Mouse (Mus musculus) telencephalon, adult 2 months (tissue): ENCODE data around the gene Aqp2.

ENCODE experiments used
- DNase-seq: peaks from one replicate; pipeline ENCODE4 v3.0.0-alpha.2; 2011; ENCODE audit warnings: low read depth, low spot score

Aqp2 gene

DNA sequence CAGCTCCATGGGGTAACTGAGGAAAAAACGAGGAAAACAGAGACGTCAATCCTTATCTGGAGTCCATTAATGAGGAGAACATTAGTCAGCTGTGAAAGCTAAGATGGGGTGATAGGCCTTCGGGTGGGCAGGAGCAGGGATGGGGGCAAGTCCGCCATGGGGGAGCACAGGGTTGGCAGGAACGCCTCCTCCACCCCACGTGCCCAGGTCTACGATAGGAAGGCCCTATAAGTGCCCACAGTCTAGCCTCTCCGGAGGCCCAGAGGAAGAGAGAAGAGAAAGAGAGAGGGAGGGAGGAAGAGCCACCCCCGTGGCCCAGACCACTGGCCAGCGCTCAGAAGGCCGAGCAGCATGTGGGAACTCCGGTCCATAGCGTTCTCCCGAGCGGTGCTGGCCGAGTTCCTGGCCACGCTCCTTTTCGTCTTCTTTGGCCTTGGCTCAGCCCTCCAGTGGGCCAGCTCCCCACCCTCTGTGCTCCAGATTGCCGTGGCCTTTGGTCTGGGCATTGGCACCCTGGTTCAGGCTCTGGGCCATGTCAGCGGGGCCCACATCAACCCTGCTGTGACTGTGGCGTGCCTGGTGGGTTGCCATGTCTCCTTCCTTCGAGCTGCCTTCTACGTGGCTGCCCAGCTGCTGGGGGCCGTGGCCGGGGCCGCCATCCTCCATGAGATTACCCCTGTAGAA is at the start of gene Aqp2:
Gene Aqp2 (plus strand): TSS at position 254 of the 684 bp plus-strand sequence.
- no peak for DNase-seq

DNA sequence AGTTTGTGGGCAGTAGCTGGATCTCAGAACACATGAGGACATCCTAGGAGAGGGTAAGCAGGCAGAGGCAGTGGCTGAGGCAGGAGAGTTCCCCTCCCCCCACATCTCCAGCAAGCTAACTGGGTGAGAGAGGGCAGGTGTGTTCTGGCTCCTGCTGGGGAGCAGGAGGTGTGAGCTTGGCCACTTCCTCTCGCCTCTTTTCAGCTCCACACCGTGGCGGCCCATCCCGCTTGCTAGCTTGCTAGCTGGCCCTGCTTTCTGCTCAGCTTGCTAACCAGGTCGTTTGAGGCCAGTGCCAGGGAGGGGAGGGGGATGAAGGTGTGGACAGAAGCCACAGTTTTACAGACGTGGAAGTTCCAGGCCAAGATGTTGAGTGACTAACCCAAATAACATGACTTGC is 47.7 kb upstream of the Aqp2 start:
- DNase-seq = no peak

DNA sequence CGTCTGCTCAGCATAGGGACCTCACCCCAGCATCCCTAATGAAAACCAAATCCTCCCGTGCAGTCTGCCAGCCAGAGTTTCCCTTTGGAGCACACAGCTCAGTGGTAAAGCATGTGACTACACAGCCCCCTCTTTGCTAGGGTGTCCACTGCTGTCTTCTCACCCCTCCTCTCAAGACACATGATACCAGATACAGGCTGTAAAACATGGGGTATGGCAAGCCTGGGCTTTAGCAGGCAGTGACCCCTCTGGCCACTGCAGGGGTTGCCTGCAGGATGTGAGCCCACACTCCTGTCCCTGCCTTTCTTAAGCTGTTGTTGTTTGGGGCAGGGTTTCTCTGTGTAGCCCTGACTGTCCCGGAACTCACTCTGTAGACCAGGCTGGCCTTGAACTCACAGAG is 46.8 kb upstream of the Aqp2 start:
- no peak for DNase-seq

DNA sequence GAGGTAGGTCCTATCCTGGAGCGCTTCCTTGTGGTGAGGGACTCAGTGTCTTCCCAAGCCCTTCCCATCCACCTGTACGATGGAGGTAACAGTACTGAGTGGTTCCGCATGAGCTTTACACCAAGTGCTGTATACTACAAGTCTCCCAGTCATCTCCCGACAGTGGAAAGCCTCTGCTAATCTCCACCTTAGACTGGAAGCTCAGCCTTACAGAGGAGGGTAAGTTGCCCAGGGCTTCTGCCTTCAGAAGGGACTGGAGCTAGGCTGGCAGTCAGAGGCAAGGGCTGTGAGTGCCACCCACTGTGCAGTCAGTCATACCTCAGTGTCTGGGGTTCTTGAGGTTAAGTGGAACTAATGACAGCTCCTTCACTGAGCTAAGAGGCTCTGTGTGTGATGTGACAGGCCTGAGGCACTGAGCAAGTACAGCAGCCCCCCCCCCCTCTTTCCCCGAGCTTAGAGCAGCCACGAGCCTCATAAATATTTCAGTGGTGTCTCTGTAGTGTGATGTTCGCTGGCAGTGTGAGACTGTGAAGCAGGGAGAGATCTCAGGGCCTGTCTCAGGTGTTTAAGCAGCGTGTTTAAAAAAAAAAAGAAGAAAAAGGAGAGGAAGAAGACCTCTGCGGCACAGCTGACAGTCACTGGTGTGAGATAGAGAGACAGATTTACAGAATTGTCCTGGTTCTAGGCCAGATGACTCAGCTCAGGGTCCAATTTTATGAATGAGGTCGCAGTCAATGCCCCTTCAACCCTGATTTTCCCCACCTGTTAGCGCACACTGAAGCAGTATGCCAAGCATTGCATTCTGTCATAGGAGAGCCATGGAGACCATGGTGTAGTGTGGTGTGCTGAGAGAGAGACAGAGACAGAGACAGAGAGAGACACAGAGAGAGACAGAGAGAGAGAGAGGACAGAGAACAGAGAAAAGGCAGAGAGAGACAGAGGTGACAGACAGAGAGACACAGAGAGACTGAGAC is 41.7 kb upstream of the Aqp2 start:
- DNase-seq = no peak

DNA sequence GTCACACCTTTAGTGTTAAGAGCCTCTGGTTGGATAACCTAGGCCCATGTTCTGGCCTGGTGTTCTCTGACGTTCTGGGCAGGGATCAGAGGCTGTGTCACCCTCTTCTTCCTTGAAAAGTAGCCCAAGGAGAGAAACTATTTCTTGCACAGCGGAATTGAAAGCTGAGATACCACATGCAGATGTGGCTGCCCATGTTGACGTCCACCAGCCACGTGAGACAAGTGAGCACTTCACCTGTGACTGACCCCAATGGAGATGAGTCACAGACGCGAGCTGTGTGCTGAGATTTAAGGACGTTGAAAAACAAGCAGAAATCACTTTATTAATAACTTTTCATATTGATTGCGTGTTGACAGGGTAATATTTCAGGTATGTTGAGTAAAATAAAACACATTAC is 39.0 kb upstream of the Aqp2 start:
- DNase-seq = no peak

DNA sequence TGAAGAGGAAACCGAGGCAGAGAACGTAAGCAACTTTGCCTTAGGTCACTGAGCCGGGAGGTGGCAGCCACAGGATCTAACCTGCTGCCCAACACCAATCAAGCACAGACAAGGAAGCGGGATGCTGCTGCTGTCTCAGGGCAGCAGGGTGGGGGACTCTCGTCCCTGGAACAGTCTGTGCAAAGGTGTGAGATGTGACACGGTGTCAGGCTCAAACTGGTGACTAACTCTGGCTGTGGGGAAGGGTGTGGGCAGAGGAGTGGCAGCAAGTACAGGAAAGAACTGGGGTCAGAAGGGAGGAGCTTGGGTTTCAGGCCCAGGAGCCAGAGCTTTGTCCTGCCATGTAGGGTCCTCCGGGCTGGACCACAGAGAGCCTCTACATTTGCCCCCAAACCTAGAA is 34.8 kb upstream of the Aqp2 start:
- no peak for DNase-seq

DNA sequence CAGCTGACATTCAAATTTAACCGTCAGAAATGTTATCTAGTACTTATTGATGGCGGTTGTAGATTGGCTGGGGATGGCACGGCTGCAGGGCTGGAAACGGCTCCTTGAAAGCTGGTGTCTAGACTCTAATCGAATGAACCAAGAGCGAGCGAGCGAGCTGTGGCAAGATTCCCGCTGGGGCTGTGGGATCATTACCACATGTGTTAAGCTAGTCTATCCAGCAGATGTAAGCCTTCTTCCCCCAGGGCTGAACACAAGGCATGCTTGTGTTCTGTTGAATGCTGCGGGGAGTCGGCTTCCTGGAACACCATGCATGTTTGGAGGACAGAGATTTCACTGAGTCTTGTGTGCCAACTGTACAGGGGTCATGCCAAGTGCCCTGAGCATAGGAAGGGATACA is 32.3 kb upstream of the Aqp2 start:
- DNase-seq = no peak

DNA sequence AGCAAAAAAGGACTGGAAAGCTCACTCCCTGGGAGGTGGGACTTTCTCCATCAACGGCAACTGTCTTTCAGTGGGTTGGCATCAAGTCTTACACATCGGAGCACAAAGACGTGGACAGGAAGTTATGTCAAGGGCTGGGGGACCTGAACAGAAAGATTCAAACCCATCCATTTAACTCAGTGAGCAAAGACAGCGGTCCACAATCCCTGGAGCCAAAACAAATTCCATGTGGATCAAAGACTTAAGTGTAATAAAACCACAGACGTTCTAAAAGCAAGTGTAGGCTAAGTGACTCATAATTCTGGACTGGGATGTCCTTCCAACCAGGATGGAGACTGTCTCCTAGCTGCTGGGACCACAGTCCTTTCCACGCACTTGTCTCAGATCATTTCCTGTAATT is 31.1 kb upstream of the Aqp2 start:
- DNase-seq = no peak

DNA sequence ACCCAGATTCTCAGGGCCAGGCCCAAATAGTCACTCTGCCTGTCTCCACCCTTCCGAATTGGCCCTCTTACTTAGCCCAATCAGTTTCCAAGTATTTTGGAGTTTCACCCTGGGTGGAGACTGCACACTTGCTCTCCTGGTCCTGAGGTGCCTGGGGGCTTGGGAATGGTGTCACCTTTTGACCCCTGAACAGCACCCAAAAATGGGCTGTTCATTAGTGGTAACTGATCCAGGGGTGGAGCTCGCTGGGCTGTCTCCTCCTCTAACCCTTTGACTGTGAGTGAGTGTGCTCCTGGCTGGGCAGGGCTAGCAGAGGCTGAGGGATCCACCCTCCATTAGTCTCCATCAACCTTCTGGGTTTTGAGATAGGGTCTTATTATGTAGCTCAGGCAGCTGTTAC is 29.0 kb upstream of the Aqp2 start:
- DNase-seq = no peak

DNA sequence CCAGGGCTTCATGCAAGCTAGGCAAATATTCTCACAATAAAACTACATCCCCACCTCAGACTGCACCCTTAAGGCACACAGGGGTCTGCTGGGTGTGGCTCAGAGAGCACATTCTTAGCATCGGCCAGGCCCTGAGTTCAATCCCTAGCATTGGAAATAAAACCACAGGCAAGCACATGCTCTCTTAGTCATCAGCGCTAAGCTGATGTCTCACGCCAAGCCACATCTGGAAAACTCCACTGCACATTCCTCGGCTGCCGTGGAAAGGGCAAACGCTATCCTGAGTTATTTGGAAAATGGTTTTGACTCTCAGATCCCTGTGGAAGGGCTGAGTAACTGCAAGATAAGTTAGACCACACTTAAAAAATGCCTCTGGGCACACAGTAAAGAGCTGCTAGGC is 25.1 kb upstream of the Aqp2 start:
- no peak for DNase-seq

DNA sequence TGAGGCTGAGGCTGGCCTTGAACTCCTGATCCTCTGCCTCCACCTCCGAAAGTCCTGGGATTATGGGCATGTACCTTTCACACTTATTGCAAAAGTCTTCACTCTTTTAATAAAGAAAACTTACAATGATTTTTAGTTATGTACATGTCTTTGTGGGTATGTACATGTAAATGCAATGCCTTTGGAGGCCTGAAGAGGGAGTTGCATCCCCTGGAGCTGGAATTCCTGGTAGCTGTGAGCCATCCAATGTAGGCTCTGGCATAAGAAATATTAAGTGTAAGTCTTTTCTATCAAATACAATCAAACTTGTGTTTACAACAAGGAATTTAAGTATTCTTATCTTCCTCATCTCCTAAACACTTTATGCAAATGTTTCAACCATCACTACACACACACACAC is 19.9 kb upstream of the Aqp2 start:
- DNase-seq = no peak

DNA sequence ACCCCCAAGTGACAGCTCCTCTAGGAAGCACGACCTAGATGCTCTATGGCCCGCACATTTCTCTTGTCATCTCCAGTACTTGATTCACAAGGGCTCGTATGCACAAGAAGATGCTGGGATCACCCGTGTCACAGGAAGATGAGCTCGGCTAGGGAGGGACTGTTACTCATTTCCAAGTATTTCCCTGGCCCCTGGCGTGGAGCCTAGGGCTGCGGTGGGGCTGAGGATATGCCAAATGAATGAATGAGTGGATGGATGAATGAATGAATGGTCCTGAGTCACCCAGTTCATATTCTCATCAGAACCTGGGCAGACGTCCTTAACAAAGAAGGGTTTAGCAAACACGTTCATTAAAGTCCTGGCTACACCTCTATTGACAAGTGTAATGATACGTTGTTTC is 18.6 kb upstream of the Aqp2 start:
- DNase-seq = no peak

DNA sequence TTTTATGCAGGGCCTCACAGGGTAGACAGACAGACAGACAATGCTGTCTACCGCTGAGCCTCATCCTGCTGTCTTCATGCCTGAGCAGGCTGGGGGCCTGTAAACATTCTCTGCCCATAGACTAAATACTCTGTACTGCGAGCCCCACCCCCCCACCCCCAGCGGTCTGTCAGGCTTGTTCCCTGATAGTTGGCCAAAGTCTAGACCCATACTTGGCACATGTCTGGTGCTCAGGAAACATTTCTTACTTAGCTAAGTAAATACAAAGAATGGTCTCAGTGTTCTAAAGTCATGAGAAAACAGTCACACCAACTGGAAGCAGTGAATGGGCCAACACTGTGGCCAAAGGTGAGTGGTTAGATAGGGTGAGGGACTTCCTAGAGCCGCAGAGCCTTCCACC is 11.5 kb upstream of the Aqp2 start:
- DNase-seq = no peak

DNA sequence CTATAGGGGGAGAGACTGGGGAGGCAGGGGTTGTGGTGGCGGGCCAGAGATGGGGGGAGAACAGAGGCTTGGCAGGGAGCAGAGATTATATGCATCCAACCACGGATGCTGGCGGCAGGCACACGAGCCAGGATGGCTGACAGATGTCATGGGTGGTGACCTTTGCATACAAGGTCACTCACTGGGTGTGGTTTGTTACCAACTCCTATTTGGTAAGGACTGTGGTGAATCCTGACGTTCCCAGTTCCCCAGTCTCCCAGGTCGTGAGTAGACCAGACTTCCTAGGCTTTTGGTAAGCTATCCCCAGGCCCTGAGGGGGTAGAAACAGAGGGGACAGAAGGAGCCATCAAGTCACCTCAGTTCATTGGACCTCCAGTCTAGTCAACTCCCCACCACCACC is 10.2 kb upstream of the Aqp2 start:
- no peak for DNase-seq

DNA sequence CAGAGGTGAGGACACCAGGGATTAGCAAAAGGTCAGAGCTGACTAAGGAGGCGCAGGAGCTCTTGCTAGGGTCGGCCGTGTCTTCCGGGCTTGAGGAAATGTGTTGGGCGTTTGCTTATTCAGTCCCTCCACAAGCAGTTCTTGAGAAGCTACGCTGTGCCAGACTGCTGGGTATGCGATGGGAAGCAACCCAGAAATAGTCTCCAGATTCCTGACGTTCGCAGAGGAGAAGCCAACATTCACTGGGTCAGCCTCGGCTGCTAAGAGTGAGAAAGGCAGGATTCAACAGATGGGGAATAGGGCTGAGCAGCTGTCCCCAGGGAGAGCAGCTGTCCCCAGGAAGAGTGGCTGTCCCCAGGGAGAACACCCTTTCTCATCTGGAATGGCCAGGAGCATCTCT is 9.7 kb upstream of the Aqp2 start:
- DNase-seq = peak; percentile 60

DNA sequence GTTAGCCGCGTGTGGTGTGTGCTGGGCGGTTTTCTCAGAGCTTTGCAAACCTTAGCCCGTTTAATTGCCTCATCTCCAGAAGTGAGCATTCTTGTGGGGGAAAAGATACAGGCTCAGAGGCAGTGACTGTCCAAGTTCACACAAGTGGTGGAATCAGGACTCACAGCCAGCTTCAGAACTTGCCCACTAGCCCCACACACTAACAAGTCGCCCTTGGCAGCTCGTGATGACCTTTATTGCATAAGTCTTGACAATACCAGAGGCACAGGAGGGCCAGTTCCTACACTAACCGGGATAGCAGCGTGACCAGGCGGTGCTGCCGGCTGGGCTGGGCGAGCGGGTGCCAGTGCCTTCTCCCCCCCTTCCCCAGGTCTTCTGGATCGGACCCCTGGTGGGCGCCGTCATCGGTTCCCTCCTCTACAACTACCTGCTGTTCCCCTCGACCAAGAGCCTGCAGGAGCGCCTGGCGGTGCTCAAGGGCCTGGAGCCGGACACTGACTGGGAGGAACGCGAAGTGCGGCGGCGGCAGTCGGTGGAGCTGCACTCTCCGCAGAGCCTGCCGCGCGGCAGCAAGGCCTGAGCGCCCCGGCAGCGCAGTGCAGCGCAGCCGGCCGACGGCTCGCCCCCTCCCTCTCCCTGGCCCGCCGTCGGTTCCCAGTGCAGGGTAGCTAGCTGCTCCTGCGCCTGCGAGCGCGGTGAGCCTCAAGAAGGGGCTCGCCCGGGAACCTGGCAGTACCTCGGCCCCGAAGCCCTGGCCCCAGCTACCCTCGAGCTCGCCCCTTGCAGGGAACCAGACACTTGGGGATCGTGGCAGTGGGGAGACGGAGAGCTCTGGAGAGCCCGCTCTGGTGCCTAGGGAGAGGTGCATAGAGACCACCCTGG is 4.8 kb downstream of the Aqp2 start:
- no peak for DNase-seq

DNA sequence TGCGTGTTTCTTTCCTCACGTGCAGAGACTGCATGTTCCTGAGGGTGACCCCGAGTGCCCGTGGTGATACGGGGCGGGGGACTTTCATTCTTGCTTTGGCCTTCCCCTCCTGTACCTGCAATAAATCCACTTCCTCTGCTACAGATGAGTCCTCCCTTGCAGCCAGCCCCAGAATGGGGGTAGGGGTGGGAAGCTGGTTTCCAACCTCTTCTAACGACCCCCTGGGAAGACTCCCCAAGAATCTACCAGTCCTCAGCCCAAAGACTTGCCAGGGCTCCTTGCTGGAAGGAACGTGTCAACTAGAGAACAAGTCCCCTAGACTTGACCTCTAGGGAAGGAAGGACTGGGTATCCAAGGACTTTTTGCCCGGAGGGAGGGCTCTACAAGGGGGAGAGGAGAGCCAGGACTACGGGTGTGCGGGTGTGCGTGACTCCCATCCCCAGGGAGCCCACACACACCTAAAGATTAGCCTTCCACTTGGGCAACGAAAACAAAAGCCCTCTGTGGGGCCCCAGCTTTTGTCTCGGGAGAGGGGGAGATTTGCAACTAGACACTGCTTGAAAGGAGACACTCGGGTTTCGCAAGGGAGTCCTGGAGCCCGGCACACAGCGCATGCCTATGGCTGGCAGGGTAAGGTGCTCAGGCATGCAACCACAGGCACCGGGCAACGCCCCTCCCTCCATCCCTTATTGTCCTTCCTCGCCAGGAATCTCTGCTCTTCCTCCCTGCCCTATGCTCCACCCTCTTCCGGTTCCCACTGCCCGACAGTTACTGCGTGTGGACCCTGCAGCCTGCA is 5.8 kb downstream of the Aqp2 start:
- DNase-seq = no peak

DNA sequence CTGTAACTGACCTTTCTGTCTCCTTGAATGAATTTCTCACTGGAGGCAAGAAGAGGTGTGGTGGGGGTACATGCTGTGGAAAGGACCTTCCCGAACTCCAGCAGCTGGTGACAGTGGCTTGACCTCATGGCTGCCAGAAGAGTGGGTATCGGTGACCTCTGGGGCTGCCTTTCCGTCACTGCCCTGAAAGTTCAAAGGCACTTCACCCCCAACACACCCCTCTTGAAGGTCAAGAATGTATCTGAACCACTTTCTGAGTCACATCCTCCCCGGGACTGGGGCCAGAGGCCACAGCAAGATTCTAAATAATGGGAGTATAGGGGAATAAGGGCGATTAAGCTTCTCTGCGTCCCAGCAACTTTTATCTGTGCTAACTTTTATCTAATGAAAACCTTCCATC is 6.9 kb downstream of the Aqp2 start:
- no peak for DNase-seq

DNA sequence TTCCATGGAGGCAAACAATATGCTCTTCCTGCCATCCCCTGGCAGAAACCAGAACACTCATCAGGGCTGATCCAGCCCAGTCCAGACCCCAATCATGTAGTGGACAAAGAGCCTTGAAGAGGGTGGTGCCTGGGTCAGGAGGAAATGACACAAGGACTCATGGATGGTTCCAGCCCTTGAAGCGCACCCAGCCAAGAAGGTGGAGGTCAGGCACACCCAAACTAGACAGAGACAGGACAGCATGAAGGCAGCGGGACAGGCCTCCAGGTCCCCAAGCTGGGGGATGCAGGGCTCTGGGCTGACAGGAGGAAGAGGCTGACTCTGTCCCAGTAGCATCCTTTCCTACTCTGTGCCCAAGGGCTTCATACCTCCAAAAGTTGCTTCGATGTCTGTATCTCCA is 7.7 kb downstream of the Aqp2 start:
- no peak for DNase-seq

DNA sequence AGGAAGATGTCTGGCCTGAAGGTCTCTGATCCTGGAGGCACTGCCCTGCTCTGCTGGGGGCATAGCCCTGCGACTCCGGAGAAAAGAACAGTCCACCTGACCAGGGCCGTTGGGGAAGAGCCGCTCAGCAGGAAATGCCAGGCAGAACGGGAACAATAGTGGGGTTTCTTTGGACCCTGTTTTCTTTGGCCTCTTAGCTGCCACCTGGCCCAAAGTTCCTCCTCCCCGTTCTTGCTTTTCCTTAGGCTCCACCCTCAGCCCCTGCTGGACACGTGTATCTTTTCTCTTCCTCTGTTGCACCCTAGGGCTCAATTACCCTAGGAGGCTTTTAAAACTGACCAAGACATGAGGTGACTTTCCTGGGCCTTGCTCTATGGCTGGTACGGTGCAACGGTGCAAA is 10.4 kb downstream of the Aqp2 start:
- DNase-seq = no peak

DNA sequence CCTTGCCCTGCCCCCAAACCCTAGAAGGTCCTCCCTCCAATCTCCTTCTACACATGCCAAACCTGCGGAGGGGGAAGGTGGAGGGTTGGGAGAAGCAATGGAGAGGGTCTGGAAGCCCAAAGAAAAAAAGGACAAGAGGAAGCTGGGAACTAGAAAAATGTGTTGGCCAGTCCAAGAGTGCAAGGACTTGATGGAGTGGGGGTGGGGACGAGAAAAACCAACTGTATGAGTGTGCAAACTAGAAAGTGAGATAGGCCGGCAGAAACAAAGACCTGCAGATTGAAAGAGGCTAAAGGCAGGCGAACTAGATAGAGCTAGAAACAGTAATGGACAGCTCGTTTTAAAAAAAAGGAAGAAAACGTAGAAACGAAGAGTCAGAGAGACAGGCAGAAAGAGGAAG is 10.8 kb downstream of the Aqp2 start:
- DNase-seq = no peak
